Mouse (Mus musculus) stomach, postnatal 0 days (tissue): ENCODE data around the gene Dph7.

Experiments
- CTCF ChIP-seq: IDR thresholded peaks from 2 replicates; pipeline ENCODE4 v1.5.1; 2016; ENCODE audit warnings: antibody characterized with exemption, low read depth, mild to moderate bottlenecking, moderate library complexity
- EP300 ChIP-seq: optimal IDR thresholded peaks from 2 replicates; pipeline ENCODE3; 2016; ENCODE audit warnings: antibody characterized with exemption

GRCm38 (mm10) chr2:24927810-24928479, 34.3 kb upstream of the Dph7 start:
- TF ChIP-seq EP300 (no peak), CTCF (no peak)
